Mouse (Mus musculus) E14TG2a.4 (cell line): ENCODE measurements around the gene Rp9.

Experiments
- H3K27me3 ChIP-seq: 2 replicates; pipeline ENCODE4 v1.6.1; 2014; ENCODE audit warnings: low read length, control low read depth; ENCODE audit not compliant: insufficient read depth
- H3K36me3 ChIP-seq: 2 replicates; pipeline ENCODE4 v1.6.1; 2014; ENCODE audit warnings: low read length, control low read depth; ENCODE audit not compliant: insufficient read depth
- H3K4me1 ChIP-seq: replicated peaks from 2 replicates; pipeline ENCODE4 v1.6.1; 2014; ENCODE audit warnings: low read depth, low read length, control low read depth
- H3K4me3 ChIP-seq: replicated peaks from 2 replicates; pipeline ENCODE4 v1.5.1; 2014; ENCODE audit warnings: mild to moderate bottlenecking, low read length
- H3K9me3 ChIP-seq: 2 replicates; pipeline ENCODE4 v1.6.1; 2014; ENCODE audit warnings: low read length, control low read depth
- CTCF ChIP-seq: conservative IDR thresholded peaks from 2 replicates; pipeline ENCODE4 v1.5.1; 2014; ENCODE audit warnings: low read length
- NANOG ChIP-seq: IDR thresholded peaks from 2 replicates; pipeline ENCODE4 v1.6.1; 2014; ENCODE audit warnings: borderline replicate concordance, low read length, mixed read lengths
- POU5F1 ChIP-seq: IDR thresholded peaks from 2 replicates; pipeline ENCODE4 v1.6.1; 2014; ENCODE audit warnings: low read length, borderline replicate concordance

Rp9 gene

GRCm38 (mm10) chr9:22430315-22430840 lies 39.2 kb downstream of the Rp9 start:
- H3K4me1 ChIP-seq, result peaks cover 38% of the 10 kb centered on the region
- no peaks in the 10 kb centered on the region for H3K27me3 ChIP-seq
- no peak overlapping the region for H3K4me3 ChIP-seq
- TF ChIP-seq CTCF (no peak), NANOG (no peak), POU5F1 (no peak)
- no peaks in the 10 kb centered on the region for H3K36me3 ChIP-seq
- no peaks in the 10 kb centered on the region for H3K9me3 ChIP-seq

GRCm38 (mm10) chr9:22429533-22430241 lies 39.9 kb downstream of the Rp9 start:
- Histone ChIP-seq H3K4me1 (peaks cover 41% of the 10 kb centered on the region), H3K36me3 (no peaks in the 10 kb centered on the region), H3K27me3 (no peaks in the 10 kb centered on the region), H3K4me3 (no peak overlapping the region), H3K9me3 (no peaks in the 10 kb centered on the region)
- TF ChIP-seq NANOG (no peak), CTCF (no peak), POU5F1 (no peak)

GRCm38 (mm10) chr9:22428666-22429410 lies 40.7 kb downstream of the Rp9 start:
- Histone ChIP-seq H3K36me3 (no peaks in the 10 kb centered on the region), H3K4me1 (peaks cover 41% of the 10 kb centered on the region), H3K9me3 (no peaks in the 10 kb centered on the region), H3K4me3 (no peak overlapping the region), H3K27me3 (no peaks in the 10 kb centered on the region)
- TF ChIP-seq POU5F1 (no peak), NANOG (no peak), CTCF (no peak)

- Histone ChIP-seq H3K9me3 (no peaks in the 10 kb centered on the region), H3K36me3 (no peaks in the 10 kb centered on the region), H3K4me1 (peaks cover 34% of the 10 kb centered on the region), H3K27me3 (no peaks in the 10 kb centered on the region), H3K4me3 (no peak overlapping the region)
- TF ChIP-seq CTCF (no peak), POU5F1 (no peak), NANOG (no peak)
Observed at GRCm38 (mm10) chr9:22428028-22428665, 41.4 kb downstream of the Rp9 start.

- Histone ChIP-seq H3K27me3 (no peaks in the 10 kb centered on the region), H3K4me3 (no peak overlapping the region), H3K4me1 (peaks cover 25% of the 10 kb centered on the region), H3K36me3 (no peaks in the 10 kb centered on the region), H3K9me3 (no peaks in the 10 kb centered on the region)
- no peak for TF ChIP-seq POU5F1
- no peak for TF ChIP-seq NANOG
- no peak for TF ChIP-seq CTCF
Observed at GRCm38 (mm10) chr9:22424719-22425118, 44.8 kb downstream of the Rp9 start.

- Histone ChIP-seq H3K4me3 (no peak overlapping the region), H3K27me3 (no peaks in the 10 kb centered on the region), H3K4me1 (peaks cover 25% of the 10 kb centered on the region), H3K36me3 (no peaks in the 10 kb centered on the region), H3K9me3 (no peaks in the 10 kb centered on the region)
- TF ChIP-seq POU5F1 (no peak), NANOG (no peak), CTCF (no peak)
Observed at GRCm38 (mm10) chr9:22424196-22424595, 45.3 kb downstream of the Rp9 start.

- H3K4me3 ChIP-seq, result no peak overlapping the region
- H3K36me3 ChIP-seq, result no peaks in the 10 kb centered on the region
- no peaks in the 10 kb centered on the region for H3K9me3 ChIP-seq
- no peaks in the 10 kb centered on the region for H3K27me3 ChIP-seq
- peaks cover 20% of the 10 kb centered on the region for H3K4me1 ChIP-seq
- no peak for TF ChIP-seq CTCF
- no peak for TF ChIP-seq NANOG
- no peak for TF ChIP-seq POU5F1
Observed at GRCm38 (mm10) chr9:22423507-22423906, 46.0 kb downstream of the Rp9 start.

GRCm38 (mm10) chr9:22422559-22422958 lies 47.0 kb downstream of the Rp9 start:
- H3K27me3 ChIP-seq, result no peaks in the 10 kb centered on the region
- H3K9me3 ChIP-seq, result no peaks in the 10 kb centered on the region
- peaks cover 22% of the 10 kb centered on the region for H3K4me1 ChIP-seq
- TF ChIP-seq POU5F1 (no peak), NANOG (no peak), CTCF (no peak)
- no peak overlapping the region for H3K4me3 ChIP-seq
- no peaks in the 10 kb centered on the region for H3K36me3 ChIP-seq
